Mouse (Mus musculus) monocyte, adult 5-6 weeks (primary cell): ENCODE results near the gene Vbp1. TPM values are rescaled to one million over a fixed set of nuclear protein-coding genes. Genes with fewer than 3 reads are reported as not detected.
"Not testable (repeated sequence)": the region's sequence is repeated elsewhere in the genome, so short reads cannot be mapped to it uniquely, and the experiment has no call there.

Experiments used
- ATAC-seq: fragments of 153-309, 156-312 bp; replicated peaks from 2 replicates; pipeline ENCODE4 v1.8.0; 2017; ENCODE audit warnings: mild to moderate bottlenecking; ENCODE audit not compliant: low TSS enrichment, insufficient number of reproducible peaks, severe bottlenecking, poor library complexity, low FRiP score
- total RNA-seq: library from RNA; stranded (forward); fragments of 200-1000, 200-491, 200-594 nt; gene quantifications from 3 replicates; pipeline ENCODE4 v1.2.3, GENCODE M21; 2017

The Vbp1 gene
- 112 to 152 TPM (median 121 TPM) in 3 replicates for total RNA-seq

GRCm38 (mm10) chrX:75514179-75514972 is at the start of gene Vbp1:
Vbp1 (plus strand) TSS chrX:75514299.
- ATAC-seq = peak; percentile 100

GRCm38 (mm10) chrX:75475182-75475644 is 38.9 kb upstream of the Vbp1 start:
- not testable (repeated sequence) for ATAC-seq

DNA sequence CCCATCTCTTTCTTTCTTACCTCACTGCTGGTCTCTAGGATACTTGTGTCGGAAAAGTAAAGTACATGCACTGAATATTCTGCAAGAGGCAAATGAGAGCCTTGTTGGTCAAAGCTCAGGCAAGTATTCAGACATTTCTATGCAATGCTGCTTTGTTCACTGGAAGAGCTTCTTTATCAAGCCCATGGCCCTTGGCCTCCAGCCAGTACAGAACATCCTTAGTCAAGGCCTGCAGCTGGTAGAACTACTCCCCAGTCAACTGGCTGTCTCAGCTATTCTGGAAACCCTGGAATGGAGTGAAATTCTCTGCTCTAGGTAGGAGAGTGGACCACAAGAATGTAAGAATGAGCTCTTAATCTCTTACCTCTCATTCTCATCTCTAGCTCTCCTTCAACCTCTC is 24.2 kb upstream of the Vbp1 start:
- no peak for ATAC-seq

GRCm38 (mm10) chrX:75513787-75514178 is 316 bp upstream of the Vbp1 start:
- no peak for ATAC-seq

GRCm38 (mm10) chrX:75577582-75578324 is 63.7 kb downstream of the Vbp1 start, which contains the start of gene Rab39b:
Rab39b (minus strand) TSS chrX:75578231.
- ATAC-seq = no peak

GRCm38 (mm10) chrX:75578539-75578938 is 64.4 kb downstream of the Vbp1 start:
- no peak for ATAC-seq

Other genes starting within 250 kb of the Vbp1 start
- 12.1 to 19.3 TPM (median 17.4 TPM) in 3 replicates for gene Fundc2, start 131.9 kb upstream of the Vbp1 start, total RNA-seq
- 0.10 TPM in 2 of 3 replicates, not detected in the other for gene F8, start 131.7 kb upstream of the Vbp1 start, total RNA-seq
- 7.1 to 17.9 TPM (median 7.3 TPM) in 3 replicates for gene Cmc4, start 97.7 kb upstream of the Vbp1 start, total RNA-seq
- 11.3 to 38.8 TPM (median 13.1 TPM) in 3 replicates for gene Mtcp1, start 97.7 kb upstream of the Vbp1 start, total RNA-seq
- 30.2 to 38.9 TPM (median 34.0 TPM) in 3 replicates for gene Brcc3, start 97.7 kb upstream of the Vbp1 start, total RNA-seq
- gene Rab39b, start 63.9 kb downstream of the Vbp1 start, total RNA-seq = 0.11 to 0.49 TPM in 2 of 3 replicates, not detected in the other